In genomic region chr9:65975886-65976285, GRCm38 (mm10) we compare ENCODE assay signal across 9 mouse cellular contexts.
A peak's percentile ranks its signal among the peaks of the same experiment; 100 is the strongest.
DNase-seq lines count a peak whose midpoint lies in the region; TF ChIP-seq lines count a peak whose summit lies in the region.
"Had no signal": no experiment of that assay in that cellular context is flagged by ENCODE, and none has a peak within 500 bp of the region (broad histone marks: within the 10 kb centered on the region; RNA-seq: fewer than 3 reads in every experiment).

No protein-coding gene starts in this region.

- TF ChIP-seq POLR2A in lung, adult 2 months (IDR thresholded peaks at IDR 0.05; ENCODE audit: borderline replicate concordance, extremely low read depth, low read depth, low read length) = no peak

- peak; percentile 12 for DNase-seq in embryo, embryonic 11 days
- no peak for DNase-seq in embryo, embryonic 9.5 days (ENCODE audit: extremely low spot score)
- DNase-seq in lung, postnatal 14 days = peak; percentile 29
- DNase-seq in lung, adult 2 months = no peak
- peak; percentile 40 to 73 for DNase-seq in cerebellum, postnatal 25 days
- peak; percentile 13 to 31 for DNase-seq in layer of hippocampus, postnatal 36 days
- DNase-seq in left cerebral cortex, adult 11 months (ENCODE audit: low spot score) = no peak
- no peak for DNase-seq in liver

- no peak overlapping the region for H3K4me3 ChIP-seq in lung, adult 2 months (replicated peaks; ENCODE audit: extremely low read depth, low read depth, low read length)
- H3K4me3 ChIP-seq: myocyte had no signal

- H3K4me1 ChIP-seq in lung, adult 2 months (ENCODE audit: control insufficient read depth, insufficient read depth, low read length) = no peaks in the 10 kb centered on the region

- no peak for TF ChIP-seq CTCF in lung, adult 2 months (IDR thresholded peaks at IDR 0.05; ENCODE audit: insufficient read depth, low read length)

Comparison
In these comparisons a context has a peak if more than half of its experiments do, and no peak if none do; other contexts are left out.
1. DNase-seq: peak in embryo, embryonic 11 days (single experiment), lung, postnatal 14 days (single experiment), cerebellum, postnatal 25 days (2 of 2) and layer of hippocampus, postnatal 36 days (2 of 2); none in embryo, embryonic 9.5 days (single experiment), lung, adult 2 months (single experiment), left cerebral cortex, adult 11 months (single experiment) and liver (single experiment).